Mouse (Mus musculus): ENCODE data around the gene Pde6d.

DNA sequence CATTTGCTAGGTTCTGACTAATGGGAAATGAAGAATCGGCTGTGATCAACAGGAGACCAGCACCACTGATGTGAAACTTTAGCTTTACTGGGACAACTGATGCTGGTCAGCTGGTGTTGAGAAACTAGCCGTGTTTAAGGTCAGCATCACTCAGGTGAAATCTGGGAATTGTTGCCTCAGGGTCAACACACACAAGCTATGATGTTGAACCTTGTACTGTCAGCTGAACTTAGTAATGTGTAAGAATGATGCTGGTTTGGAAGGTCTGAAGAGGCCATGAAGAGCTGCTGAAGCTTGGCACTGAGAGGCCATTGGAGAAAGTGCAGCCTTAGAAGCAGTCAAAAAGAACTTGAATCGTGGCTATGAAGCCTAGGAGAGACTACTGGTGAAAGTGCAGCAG is 26.8 kb downstream of the Pde6d start:
- no peak for TF ChIP-seq CTCF (IDR thresholded peaks at IDR 0.05; ENCODE audit: control insufficient read depth, insufficient read depth, insufficient replicate concordance, low read depth, low read length)
- no peak for TF ChIP-seq POLR2A (IDR thresholded peaks at IDR 0.05; ENCODE audit: control insufficient read depth, low read depth, low read length)
